Mouse (Mus musculus) forebrain, embryonic 12.5 days (tissue): ENCODE measurements around the gene Nelfa. TPM values are rescaled to one million over a fixed set of nuclear protein-coding genes. Genes with fewer than 3 reads are reported as not detected.

Source experiments
- ATAC-seq: fragments of 200-750 bp; cut with Nextera tagmentation; 2 replicates; pipeline ENCODE4 v1.8.0; 2017; ENCODE audit warnings: moderate TSS enrichment; ENCODE audit not compliant: low FRiP score
- H3K27ac ChIP-seq: fragments of 300-500 bp; sonication (generic); 2 replicates; pipeline ENCODE4 v1.5.1; 2016; ENCODE audit warnings: mild to moderate bottlenecking
- H3K27me3 ChIP-seq: fragments of 300-500 bp; sonication (generic); 2 replicates; pipeline ENCODE4 v1.6.1; 2016; ENCODE audit warnings: mild to moderate bottlenecking
- H3K36me3 ChIP-seq: fragments of 300-500 bp; sonication (generic); replicated peaks from 2 replicates; pipeline ENCODE4 v1.6.1; 2016; ENCODE audit warnings: mild to moderate bottlenecking
- H3K4me1 ChIP-seq: fragments of 300-500 bp; sonication (generic); 2 replicates; pipeline ENCODE4 v1.6.1; 2016
- H3K4me2 ChIP-seq: fragments of 300-500 bp; sonication (generic); 2 replicates; pipeline ENCODE4 v1.6.1; 2016; ENCODE audit warnings: mild to moderate bottlenecking, moderate library complexity
- H3K4me3 ChIP-seq: fragments of 300-500 bp; sonication (generic); replicated peaks from 2 replicates; pipeline ENCODE4 v1.5.1; 2016; ENCODE audit warnings: mild to moderate bottlenecking
- H3K9ac ChIP-seq: fragments of 300-500 bp; sonication (generic); 2 replicates; pipeline ENCODE4 v1.6.1; 2016; ENCODE audit warnings: mild to moderate bottlenecking
- H3K9me3 ChIP-seq: fragments of 300-500 bp; sonication (generic); 2 replicates; pipeline ENCODE4 v1.6.1; 2016
- WGBS: fragments of 180-500 bp; shearing (Covaris S2); methylation state at CpG from one replicate; pipeline ENCODE4 v1.1.7; 2016; 5-methylcytosine and 5-hydroxymethylcytosine counted together
- polyA plus RNA-seq: library from polyadenylated mRNA; unstranded; fragments of >200 nt; fragmentation: Nextera tagmentation; extraction: Ambion mirVana; gene quantifications from 2 replicates; pipeline ENCODE4 v1.2.1, GENCODE M21; 2016

Nelfa gene
- polyA plus RNA-seq, 1 experiment from 2014 or later, result 63.7 TPM

- ATAC-seq, result no peak
- WGBS, result 93% methylated on average over 9 of the region's 9 CpGs
- peaks cover 51% of the 10 kb centered on the region for H3K36me3 ChIP-seq
Observed at GRCm38 (mm10) chr5:33903176-33903575, 33.0 kb downstream of the Nelfa start.

DNA sequence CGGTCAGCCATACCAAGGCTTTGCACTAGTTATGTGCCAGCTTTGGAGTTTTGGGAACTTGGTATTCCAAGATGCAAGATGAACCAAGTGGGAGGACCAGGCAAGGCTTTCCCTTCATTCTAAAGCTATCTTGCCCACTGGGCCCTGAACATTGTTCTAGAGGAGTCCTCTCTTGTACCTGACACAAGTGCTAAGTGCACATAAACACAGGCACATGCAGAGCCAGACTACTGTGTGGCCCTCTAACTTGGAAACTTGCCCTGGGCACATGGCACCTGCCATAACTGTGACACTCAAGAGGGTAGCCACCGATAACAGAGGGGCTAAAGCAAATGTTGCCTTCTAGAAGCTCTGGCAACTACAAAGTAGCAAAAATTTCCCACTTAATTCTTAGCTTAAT, 33.5 kb downstream of the Nelfa start:
- no peak overlapping the region for H3K27ac ChIP-seq
- H3K9me3 ChIP-seq, result no peaks in the 10 kb centered on the region
- no peak overlapping the region for H3K9ac ChIP-seq
- no peak for ATAC-seq
- H3K27me3 ChIP-seq, result no peaks in the 10 kb centered on the region
- H3K4me2 ChIP-seq, result no peak overlapping the region
- no peak overlapping the region for H3K4me3 ChIP-seq
- H3K36me3 ChIP-seq, result peaks cover 56% of the 10 kb centered on the region
- no peaks in the 10 kb centered on the region for H3K4me1 ChIP-seq
- 92% methylated on average over 2 of the region's 2 CpGs for WGBS

More at GRCm38 (mm10) chr5:33903176-33903575, 33.0 kb downstream of the Nelfa start:
- Histone ChIP-seq H3K27me3 (no peaks in the 10 kb centered on the region), H3K4me3 (no peak overlapping the region), H3K9ac (no peak overlapping the region), H3K4me2 (no peak overlapping the region), H3K4me1 (no peaks in the 10 kb centered on the region), H3K9me3 (no peaks in the 10 kb centered on the region), H3K27ac (peak overlapping the region; percentile 31; the same call in 1 of the 2 replicates)

DNA sequence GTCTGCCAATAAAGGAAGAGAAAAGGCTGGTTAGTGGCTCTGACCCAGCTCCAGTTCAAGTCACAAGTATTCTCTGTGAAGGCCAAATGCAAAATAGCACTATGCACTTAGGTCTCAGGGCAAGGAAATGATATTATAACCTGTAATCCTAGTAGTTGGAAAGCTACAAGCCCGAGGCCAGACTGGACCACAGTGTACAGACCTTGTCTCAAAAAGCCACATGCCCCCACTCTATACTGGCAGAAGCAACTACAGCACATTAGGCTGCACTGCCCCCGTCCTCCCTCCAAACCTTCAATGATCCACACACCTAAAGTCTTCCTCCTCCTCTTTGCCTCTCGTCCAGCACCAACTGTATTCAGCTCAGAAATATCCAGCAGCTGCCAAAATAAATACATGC, 34.9 kb downstream of the Nelfa start:
- no peaks in the 10 kb centered on the region for H3K4me1 ChIP-seq
- peak overlapping the region; percentile 0; the same call in 1 of the 2 replicates for H3K27ac ChIP-seq
- H3K9ac ChIP-seq, result no peak overlapping the region
- no peak overlapping the region for H3K4me2 ChIP-seq
- no peak for ATAC-seq
- no peak overlapping the region for H3K4me3 ChIP-seq
- H3K36me3 ChIP-seq, result peaks cover 66% of the 10 kb centered on the region
- no peaks in the 10 kb centered on the region for H3K27me3 ChIP-seq
- H3K9me3 ChIP-seq, result no peaks in the 10 kb centered on the region
- 87% methylated on average over 3 of the region's 3 CpGs for WGBS

GRCm38 (mm10) chr5:33900701-33901263, 35.4 kb downstream of the Nelfa start:
- H3K4me1 ChIP-seq, result no peaks in the 10 kb centered on the region
- H3K9ac ChIP-seq, result no peak overlapping the region
- H3K4me2 ChIP-seq, result no peak overlapping the region
- no peaks in the 10 kb centered on the region for H3K27me3 ChIP-seq
- H3K9me3 ChIP-seq, result no peaks in the 10 kb centered on the region
- no peak overlapping the region for H3K27ac ChIP-seq
- H3K4me3 ChIP-seq, result no peak overlapping the region
- H3K36me3 ChIP-seq, result peaks cover 71% of the 10 kb centered on the region
- WGBS, result 96% methylated on average over 9 of the region's 9 CpGs
- no peak for ATAC-seq

- Histone ChIP-seq H3K27me3 (no peaks in the 10 kb centered on the region), H3K9me3 (no peaks in the 10 kb centered on the region), H3K36me3 (peaks cover 77% of the 10 kb centered on the region), H3K4me1 (no peaks in the 10 kb centered on the region), H3K9ac (no peak overlapping the region), H3K27ac (no peak overlapping the region), H3K4me3 (no peak overlapping the region), H3K4me2 (no peak overlapping the region)
- ATAC-seq, result no peak
- 84% methylated on average over 3 of the region's 3 CpGs for WGBS
Observed at GRCm38 (mm10) chr5:33900101-33900500, 36.1 kb downstream of the Nelfa start.

DNA sequence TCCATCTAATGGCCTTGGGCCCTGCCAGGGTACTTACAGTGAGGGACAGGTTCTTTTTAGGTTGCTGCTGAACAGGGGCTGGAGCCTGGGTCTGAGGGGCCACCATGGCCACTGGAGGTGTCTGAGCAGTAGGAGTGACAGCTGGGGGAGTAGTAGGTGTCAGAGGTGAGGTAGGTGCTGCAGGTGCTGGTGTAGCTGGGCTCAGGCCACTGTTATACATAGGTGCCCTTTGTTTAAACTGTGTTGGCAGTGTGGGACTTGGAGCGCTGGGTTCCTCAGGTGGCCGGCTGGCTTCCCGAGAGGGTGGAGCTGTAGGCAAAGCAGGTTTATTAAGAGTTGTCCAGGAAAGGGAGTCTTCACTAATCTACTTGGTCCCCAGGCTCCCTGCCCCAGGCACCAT, 37.0 kb downstream of the Nelfa start:
- H3K9me3 ChIP-seq, result no peaks in the 10 kb centered on the region
- no peak overlapping the region for H3K4me3 ChIP-seq
- no peaks in the 10 kb centered on the region for H3K4me1 ChIP-seq
- no peak for ATAC-seq
- no peaks in the 10 kb centered on the region for H3K27me3 ChIP-seq
- WGBS, result 91% methylated on average over 3 of the region's 3 CpGs
- H3K4me2 ChIP-seq, result no peak overlapping the region
- H3K27ac ChIP-seq, result no peak overlapping the region
- no peak overlapping the region for H3K9ac ChIP-seq
- peaks cover 86% of the 10 kb centered on the region for H3K36me3 ChIP-seq

DNA sequence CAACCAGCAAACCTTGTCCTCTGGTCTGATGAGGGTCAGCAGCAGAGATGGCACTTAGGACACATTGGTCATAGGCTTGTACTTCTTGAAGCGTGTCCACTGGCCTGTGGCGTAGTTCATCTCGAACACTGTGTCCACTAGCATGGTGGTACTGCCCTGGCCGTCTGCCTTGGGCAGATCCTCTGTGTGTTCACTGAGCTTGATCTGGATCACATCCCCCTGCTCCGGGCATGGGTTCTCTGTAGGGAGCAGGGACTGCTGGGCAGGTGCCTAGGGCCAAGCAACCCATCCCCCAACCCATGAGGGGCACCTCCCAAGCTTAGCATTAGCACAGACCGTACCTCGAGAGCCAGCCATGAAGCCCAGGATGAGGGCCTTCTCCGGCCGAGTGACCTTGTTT, 37.5 kb downstream of the Nelfa start:
- no peaks in the 10 kb centered on the region for H3K4me1 ChIP-seq
- H3K9ac ChIP-seq, result no peak overlapping the region
- 91% methylated on average over 9 of the region's 9 CpGs for WGBS
- ATAC-seq, result no peak
- H3K27ac ChIP-seq, result no peak overlapping the region
- no peaks in the 10 kb centered on the region for H3K9me3 ChIP-seq
- no peak overlapping the region for H3K4me2 ChIP-seq
- no peak overlapping the region for H3K4me3 ChIP-seq
- peaks cover 89% of the 10 kb centered on the region for H3K36me3 ChIP-seq
- H3K27me3 ChIP-seq, result no peaks in the 10 kb centered on the region

DNA sequence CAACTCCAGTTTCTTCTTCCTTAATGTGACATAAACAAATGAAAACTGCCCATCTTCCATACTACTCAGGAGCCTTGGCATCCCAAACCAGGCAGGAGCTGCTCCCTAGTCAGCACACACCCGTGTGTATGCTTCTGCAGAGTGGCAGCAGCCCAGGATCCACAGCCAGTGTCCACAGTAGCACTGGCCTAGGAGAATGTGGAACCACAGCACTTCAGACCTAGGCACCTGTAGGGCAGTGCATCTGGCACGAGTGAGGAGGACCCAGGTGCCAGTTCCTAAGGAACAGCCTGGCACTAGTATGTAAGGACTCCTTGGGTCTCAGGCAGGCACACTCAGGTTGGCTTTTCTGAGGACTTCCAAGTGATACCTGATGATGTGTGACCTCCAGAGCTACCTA, 39.1 kb downstream of the Nelfa start:
- H3K4me3 ChIP-seq, result no peak overlapping the region
- H3K9ac ChIP-seq, result no peak overlapping the region
- H3K27me3 ChIP-seq, result no peaks in the 10 kb centered on the region
- peaks cover 95% of the 10 kb centered on the region for H3K36me3 ChIP-seq
- H3K4me1 ChIP-seq, result no peaks in the 10 kb centered on the region
- no peak overlapping the region for H3K27ac ChIP-seq
- no peak overlapping the region for H3K4me2 ChIP-seq
- no peaks in the 10 kb centered on the region for H3K9me3 ChIP-seq
- ATAC-seq, result no peak
- WGBS, result 82% methylated on average over 2 of the region's 2 CpGs

- Histone ChIP-seq H3K27me3 (no peaks in the 10 kb centered on the region), H3K36me3 (peaks cover 95% of the 10 kb centered on the region), H3K27ac (no peak overlapping the region; the same call in 1 of the 2 replicates), H3K9ac (no peak overlapping the region), H3K4me3 (no peak overlapping the region), H3K9me3 (no peaks in the 10 kb centered on the region), H3K4me2 (no peak overlapping the region), H3K4me1 (no peaks in the 10 kb centered on the region)
- ATAC-seq, result peak; percentile 49; the same call in 1 of the 2 replicates
- WGBS, result 89% methylated on average over 9 of the region's 9 CpGs
Observed at GRCm38 (mm10) chr5:33895116-33895515, 41.1 kb downstream of the Nelfa start.

DNA sequence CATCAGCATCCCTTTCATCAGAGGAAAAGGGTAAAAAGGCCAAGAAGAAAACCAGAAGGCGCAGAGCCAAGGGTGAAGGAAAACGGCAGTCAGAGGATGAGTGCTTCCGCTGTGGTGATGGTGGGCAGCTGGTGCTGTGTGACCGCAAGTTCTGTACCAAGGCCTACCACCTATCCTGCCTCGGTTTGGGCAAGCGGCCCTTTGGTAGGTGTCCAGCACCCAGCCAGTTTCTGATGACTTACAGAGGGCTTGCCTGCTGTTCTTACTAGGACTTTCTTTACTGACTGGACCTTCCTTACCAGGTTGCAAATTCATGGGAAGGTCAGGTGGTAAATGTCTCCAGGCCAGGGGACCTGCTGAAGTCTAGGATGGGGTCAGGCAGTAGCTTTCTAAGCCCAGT, 42.8 kb downstream of the Nelfa start:
- H3K27me3 ChIP-seq, result no peaks in the 10 kb centered on the region
- H3K4me3 ChIP-seq, result no peak overlapping the region
- no peak overlapping the region for H3K4me2 ChIP-seq
- H3K9me3 ChIP-seq, result no peaks in the 10 kb centered on the region
- H3K4me1 ChIP-seq, result no peaks in the 10 kb centered on the region
- 98% methylated on average over 6 of the region's 6 CpGs for WGBS
- no peak overlapping the region for H3K9ac ChIP-seq
- no peak for ATAC-seq
- peaks cover 93% of the 10 kb centered on the region for H3K36me3 ChIP-seq
- H3K27ac ChIP-seq, result no peak overlapping the region

DNA sequence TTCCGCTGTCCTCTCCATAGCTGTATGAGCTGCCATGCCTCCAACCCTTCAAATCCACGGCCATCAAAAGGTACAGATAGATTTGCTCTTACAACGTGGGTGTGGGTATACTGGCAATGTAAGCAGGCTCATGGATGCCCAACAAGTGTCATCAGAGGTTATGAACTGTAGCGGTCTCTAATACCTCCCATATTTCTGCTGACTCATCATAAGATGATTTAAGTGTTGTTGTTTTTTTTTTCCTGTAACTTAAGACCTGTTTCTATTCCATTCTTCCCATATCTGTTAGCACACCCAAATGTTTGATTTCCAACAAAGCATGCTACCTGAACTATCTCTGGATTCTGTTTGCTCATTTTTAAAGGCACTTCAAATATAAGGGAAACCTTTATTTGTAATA, 55.1 kb downstream of the Nelfa start:
- H3K9me3 ChIP-seq, result no peaks in the 10 kb centered on the region
- H3K27me3 ChIP-seq, result no peaks in the 10 kb centered on the region
- 95% methylated on average over 4 of the region's 4 CpGs for WGBS
- ATAC-seq, result no peak
- H3K4me2 ChIP-seq, result no peak overlapping the region
- H3K4me3 ChIP-seq, result no peak overlapping the region
- H3K4me1 ChIP-seq, result no peaks in the 10 kb centered on the region
- peaks cover 89% of the 10 kb centered on the region for H3K36me3 ChIP-seq
- no peak overlapping the region for H3K9ac ChIP-seq
- H3K27ac ChIP-seq, result no peak overlapping the region

GRCm38 (mm10) chr5:33875472-33875871, 60.7 kb downstream of the Nelfa start:
- Histone ChIP-seq H3K4me1 (no peaks in the 10 kb centered on the region), H3K4me3 (no peak overlapping the region), H3K27me3 (no peaks in the 10 kb centered on the region), H3K9me3 (no peaks in the 10 kb centered on the region), H3K36me3 (peaks cover 81% of the 10 kb centered on the region), H3K27ac (no peak overlapping the region), H3K4me2 (no peak overlapping the region), H3K9ac (no peak overlapping the region)
- 97% methylated on average over 1 of the region's 1 CpGs for WGBS
- no peak for ATAC-seq

DNA sequence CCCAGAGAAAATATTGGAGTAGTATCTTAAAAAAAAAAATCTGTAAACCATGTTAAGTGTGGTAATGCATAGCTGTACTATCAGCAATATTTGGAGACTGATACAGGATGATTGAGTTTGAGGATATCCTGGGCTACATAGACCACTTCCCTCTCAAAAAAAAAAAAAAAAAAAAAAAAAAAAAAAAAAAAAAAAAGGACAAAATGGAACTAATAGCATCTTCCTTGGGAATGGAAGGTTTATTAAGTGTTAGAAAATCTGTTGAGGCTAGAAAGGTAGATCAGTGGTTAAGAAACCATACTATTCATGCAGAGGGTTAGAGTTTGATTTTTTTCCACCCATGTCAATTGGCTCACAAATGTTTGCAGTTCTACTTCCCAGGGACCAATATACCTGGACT, 78.5 kb downstream of the Nelfa start:
- no peaks in the 10 kb centered on the region for H3K9me3 ChIP-seq

More for the DNA sequence above, 78.5 kb downstream of the Nelfa start:
- Histone ChIP-seq H3K4me3 (no peak overlapping the region), H3K4me2 (no peak overlapping the region), H3K27ac (no peak overlapping the region), H3K36me3 (peaks cover 87% of the 10 kb centered on the region), H3K27me3 (no peaks in the 10 kb centered on the region), H3K9ac (no peak overlapping the region), H3K4me1 (no peaks in the 10 kb centered on the region)
- ATAC-seq, result no peak
